Mouse (Mus musculus) lung, adult 2 months (tissue): ENCODE measurements around the gene Gm6657.

ENCODE experiments used
- CTCF ChIP-seq: fragments of 200-500 bp; IDR thresholded peaks from 2 replicates; pipeline ENCODE4 v1.5.1; 2011; ENCODE audit warnings: mild to moderate bottlenecking, low read length, control low read depth; ENCODE audit not compliant: insufficient read depth
- POLR2A ChIP-seq: fragments of 200-500 bp; IDR thresholded peaks from 2 replicates; pipeline ENCODE4 v1.6.1; 2011; ENCODE audit warnings: low read depth, mild to moderate bottlenecking, control low read depth, low read length, borderline replicate concordance; ENCODE audit errors: extremely low read depth

GRCm38 (mm10) chr12:78249151-78249550, 55.1 kb downstream of the Gm6657 start:
- TF ChIP-seq CTCF (no peak), POLR2A (no peak)
